Mouse (Mus musculus) inflammation-experienced regulatory T-cells, adult 6 months (primary cell): Measurements from ENCODE around the gene Dnm3. TPM values are rescaled to one million over a fixed set of nuclear protein-coding genes. Genes with fewer than 3 reads are reported as not detected.

Source experiments
- ATAC-seq: one replicate; pipeline ENCODE4 v1.8.0; 2017
- polyA plus RNA-seq, 3 experiments: library from polyadenylated mRNA; unstranded; fragments of 100-300 nt; shearing (Covaris generic); gene quantifications; one replicate each; pipeline ENCODE4 v1.2.1; 2017

Dnm3 gene
- polyA plus RNA-seq, 3 experiments from 2014 or later = 0.92 to 1.1 (median 1.1) TPM

DNA sequence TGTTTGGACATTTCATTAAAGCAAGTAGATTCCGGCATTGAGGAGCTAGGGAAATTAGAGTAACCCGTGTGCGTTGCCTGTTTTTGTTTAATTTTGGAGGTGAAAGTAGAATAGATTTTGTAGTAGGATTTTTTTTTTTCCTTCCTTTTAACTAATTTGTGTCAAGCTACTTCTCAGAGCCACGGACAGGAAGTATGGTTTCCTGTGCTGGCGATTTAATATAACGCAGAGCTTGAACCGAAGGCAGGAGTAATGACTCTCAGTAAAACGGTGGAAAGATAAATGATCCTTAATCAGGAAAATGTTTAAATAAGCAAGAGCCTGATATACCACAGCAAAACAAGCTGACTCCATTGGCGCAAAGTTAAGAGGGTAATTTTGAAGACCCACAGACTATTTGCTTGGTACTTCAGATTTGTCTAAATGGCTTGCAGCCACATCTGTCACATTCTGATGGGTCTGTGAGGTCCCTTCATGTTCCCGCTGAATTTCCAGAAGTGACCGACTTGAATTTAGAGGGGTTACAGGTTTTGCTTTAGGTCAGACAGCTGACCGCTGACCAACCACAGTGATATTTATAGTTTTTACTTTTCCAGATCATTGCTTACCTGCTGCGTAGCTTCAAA lies 459.7 kb downstream of the Dnm3 start:
- no peak for ATAC-seq

- ATAC-seq = no peak
Observed at GRCm38 (mm10) chr1:162016982-162017381, 460.9 kb downstream of the Dnm3 start.

DNA sequence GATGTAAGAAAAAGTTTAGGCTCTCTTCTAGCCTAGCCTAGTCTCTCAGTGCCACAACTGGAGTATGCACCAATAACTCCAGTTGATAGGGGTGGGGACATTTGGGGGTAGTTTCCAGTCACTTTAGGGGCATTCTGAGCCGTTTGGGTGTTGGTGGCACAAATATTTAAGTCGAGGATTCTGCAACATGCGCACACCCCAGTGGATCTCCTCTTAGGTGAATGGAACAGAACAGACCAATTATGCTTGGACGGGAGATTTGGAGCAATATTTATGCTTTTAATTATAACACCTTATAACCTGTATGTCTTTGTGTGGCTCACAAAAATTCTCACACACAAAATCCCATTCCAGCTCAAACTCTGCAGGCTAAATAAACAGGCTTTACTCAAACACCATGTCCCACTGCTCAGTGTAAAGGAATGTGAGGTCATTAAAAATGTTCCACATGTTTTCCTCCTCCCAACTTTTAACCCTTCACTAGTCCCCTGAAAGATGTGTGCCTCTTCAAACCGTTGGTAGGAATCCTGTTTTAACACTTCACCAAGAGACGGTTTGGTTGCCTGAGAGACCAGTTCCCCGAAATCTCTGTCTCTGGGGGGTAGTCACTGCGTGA lies 462.5 kb downstream of the Dnm3 start:
- no peak for ATAC-seq

GRCm38 (mm10) chr1:162013561-162013960 lies 464.3 kb downstream of the Dnm3 start:
- no peak for ATAC-seq

DNA sequence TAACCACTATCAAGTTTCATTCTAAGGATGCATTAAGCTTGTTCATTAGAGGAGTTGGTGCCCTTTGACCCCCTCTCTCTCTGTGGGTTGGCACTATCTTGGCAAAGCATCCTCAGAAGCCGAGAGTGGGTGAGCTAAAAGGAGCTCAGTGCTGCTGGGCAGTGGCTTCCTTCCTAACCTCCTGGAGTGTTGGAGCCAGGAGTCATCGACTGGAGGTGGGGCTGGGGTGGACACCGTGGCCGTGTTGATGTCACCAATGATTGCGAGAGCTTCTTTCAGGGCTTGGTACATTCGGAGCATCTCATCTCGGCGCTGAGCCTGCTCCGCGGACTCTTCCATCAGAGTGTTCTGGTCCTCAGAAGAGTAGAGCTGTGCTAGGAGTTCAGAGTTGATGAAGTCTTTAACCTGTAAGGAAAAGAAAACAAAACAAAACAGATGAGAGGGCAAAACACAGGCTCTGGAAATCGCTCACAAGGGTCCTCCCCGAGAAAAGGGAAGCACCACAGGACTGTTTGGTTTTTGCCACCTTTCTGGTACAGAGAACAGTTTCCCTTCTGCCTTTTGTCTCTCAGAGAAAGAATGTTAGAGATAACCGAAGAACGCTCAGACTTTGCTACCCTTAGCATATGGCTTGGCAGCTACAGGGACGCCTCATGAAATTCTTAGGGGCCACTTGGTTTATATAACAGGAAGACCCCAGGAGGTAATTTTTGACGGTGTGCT lies 466.1 kb downstream of the Dnm3 start:
- no peak for ATAC-seq

DNA sequence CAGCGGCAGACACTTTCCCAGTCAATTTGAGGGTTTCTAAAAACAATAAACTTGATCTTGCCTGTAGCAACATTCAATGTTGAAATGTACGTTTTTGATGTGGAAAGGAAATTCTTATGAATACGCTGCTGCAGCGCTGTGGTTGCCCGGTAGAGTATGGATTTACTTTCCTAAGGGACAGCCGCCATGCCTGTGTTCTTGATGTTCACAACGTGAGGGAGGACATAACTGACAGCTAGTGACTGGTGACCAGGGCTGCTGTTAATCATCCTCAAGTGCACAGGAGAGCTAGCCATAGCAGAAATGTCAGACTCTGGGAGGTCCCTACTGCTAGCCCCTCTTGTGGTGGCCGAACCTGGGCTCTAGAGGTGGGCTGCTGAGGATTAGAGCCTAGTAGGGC lies 468.7 kb downstream of the Dnm3 start:
- ATAC-seq = no peak

GRCm38 (mm10) chr1:162008631-162009067 lies 469.2 kb downstream of the Dnm3 start:
- ATAC-seq = no peak

- ATAC-seq = no peak
Observed at GRCm38 (mm10) chr1:162008208-162008607, 469.6 kb downstream of the Dnm3 start.

DNA sequence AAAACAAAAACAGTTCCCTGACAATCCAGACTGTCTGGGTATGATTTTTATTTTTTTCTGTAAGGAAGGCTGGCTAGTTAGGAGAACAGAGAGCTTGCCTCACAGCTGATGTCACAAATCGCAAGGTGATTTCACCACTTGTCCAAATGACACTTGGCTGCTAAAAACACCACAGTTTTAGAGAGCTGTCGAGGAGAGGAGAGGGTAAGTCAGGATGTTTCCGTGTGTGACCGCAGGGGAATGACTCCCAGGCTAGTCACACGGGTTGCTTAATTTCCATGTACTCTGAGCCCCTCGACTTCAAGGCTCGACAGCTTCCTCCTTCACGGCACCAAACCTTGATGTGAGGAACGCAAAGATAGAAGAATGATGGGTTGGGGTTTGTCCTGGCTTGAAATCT lies 471.7 kb downstream of the Dnm3 start:
- ATAC-seq = no peak

DNA sequence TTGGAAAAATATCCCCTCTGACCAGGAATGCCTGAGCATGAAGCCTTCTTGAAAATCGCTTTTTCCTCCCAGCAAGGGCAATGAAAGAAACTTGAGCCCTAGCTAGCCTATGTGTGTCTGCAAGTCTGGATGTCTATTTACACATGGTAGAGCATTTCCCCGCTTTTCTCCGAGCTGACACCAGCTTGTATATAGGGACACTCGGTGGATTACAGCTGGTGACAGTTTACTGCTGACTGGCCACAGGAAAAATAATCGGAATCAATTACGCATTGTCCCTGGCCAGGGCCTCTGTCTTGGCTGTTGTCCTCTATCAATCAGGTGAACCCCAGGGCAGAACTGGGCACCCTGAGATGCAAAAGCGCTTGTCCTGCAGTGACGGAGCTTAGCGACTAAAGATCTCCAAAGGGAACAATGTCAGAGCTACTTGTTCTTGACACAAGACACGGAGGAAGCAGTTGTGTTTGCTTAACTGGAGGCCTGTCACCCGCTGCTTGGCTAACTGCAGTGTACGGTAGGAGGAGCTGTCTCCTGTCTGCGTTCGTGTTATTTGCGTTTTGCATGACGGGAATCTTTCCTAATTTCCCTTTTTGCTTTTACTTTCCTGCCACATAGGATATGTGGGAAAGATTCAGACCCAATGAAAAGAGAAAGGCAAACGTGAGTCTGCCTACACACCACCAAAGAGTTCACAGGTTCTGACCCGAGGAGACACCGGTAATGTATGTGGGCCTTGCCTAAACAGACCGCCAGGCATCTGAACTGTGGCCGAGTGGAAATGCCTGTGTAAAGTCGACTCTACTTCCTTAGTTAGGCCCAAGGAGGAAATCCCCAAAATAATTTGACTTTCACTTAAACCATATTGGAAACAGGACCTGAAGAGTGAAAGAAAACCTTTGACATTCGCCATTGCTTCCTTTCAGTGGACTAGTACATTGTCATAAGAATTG lies 472.7 kb downstream of the Dnm3 start:
- ATAC-seq = no peak

GRCm38 (mm10) chr1:162004518-162004780 lies 473.4 kb downstream of the Dnm3 start:
- ATAC-seq = no peak

- ATAC-seq = no peak
Observed at GRCm38 (mm10) chr1:162003729-162004517, 473.9 kb downstream of the Dnm3 start.

- no peak for ATAC-seq
Observed at GRCm38 (mm10) chr1:162001328-162001727, 476.5 kb downstream of the Dnm3 start.

DNA sequence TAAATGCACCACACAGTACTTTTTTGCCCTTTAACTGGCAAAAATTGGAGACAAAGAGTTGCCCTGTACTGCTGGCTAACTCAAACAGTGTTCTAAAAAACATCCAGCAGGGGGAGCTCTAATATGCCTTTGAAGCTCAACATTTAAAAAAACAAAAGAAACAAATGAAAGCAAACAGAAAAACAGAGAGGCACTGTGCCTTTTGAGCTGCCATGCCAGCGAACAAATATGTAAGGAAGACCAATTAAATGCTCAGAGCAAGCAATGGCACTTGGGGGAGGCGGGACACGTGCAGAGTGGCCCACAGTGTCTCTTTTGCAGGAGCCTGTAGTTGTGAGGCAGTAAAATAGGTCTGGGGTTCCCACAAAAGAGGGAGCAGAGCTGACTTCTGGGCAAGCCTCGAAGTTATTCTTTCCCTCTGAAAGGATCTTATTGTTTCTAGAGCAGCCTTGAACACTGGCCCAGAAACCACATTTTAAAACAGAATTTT lies 477.9 kb downstream of the Dnm3 start:
- peak; percentile 65 for ATAC-seq

GRCm38 (mm10) chr1:161999338-161999737 lies 478.5 kb downstream of the Dnm3 start:
- ATAC-seq = no peak

- no peak for ATAC-seq
Observed at GRCm38 (mm10) chr1:161998781-161999180, 479.1 kb downstream of the Dnm3 start.

GRCm38 (mm10) chr1:161992389-161992788 lies 485.4 kb downstream of the Dnm3 start:
- ATAC-seq = no peak

DNA sequence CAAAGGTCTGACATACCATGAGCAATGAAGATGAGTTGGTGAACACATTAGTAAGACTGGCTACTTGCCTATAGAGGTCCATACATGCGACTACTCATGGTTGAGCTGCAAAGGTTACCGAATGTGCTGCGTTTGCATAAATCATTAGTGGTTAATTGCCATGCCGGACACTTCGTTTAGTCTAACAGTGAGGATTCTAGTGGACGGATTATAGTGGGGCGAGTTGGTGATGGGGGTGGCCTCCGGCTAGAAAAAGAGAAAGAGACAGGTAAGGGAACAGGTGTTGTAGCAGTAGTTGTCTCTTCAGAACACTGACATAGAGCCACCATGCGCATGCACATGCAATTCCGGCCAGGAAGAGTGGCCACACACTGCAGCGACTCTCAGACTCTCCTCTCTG lies 486.0 kb downstream of the Dnm3 start:
- no peak for ATAC-seq

- no peak for ATAC-seq
Observed at GRCm38 (mm10) chr1:161990684-161991578, 486.9 kb downstream of the Dnm3 start.

- ATAC-seq = no peak
Observed at GRCm38 (mm10) chr1:161983979-161984566, 493.8 kb downstream of the Dnm3 start.

GRCm38 (mm10) chr1:161983451-161983850 lies 494.4 kb downstream of the Dnm3 start:
- no peak for ATAC-seq
